Mouse (Mus musculus) cerebellum, adult 11 months (tissue): ENCODE data around the gene Zfp316.
A peak's percentile ranks its signal among the peaks of the same experiment; 100 is the strongest.

Experiments used
- DNase-seq: peaks from one replicate; pipeline ENCODE4 v3.0.0; 2022

Zfp316 gene

GRCm38 (mm10) chr5:143269363-143270150, at the start of gene Zfp316:
TSS of gene Zfp316 (minus strand) at chr5:143270022.
- peak; percentile 75 for DNase-seq

DNA sequence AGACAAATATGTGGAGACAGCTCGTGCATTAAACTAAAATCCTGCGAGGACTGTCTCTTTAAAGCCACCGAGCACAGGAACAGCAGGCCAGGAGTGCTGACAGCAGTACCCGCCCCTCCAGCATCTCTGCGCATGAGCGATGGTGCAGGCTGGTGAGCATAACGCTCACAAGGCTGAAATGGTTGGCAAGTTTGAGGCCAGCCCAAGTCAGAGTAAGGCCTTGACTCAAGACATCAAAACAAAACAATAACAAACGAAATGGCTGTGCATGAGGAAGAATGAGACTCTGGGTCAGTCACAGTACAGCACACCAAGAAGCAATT, 47.4 kb upstream of the Zfp316 start:
- no peak for DNase-seq

GRCm38 (mm10) chr5:143316605-143317287, 46.9 kb upstream of the Zfp316 start:
- DNase-seq = peak; percentile 30

DNA sequence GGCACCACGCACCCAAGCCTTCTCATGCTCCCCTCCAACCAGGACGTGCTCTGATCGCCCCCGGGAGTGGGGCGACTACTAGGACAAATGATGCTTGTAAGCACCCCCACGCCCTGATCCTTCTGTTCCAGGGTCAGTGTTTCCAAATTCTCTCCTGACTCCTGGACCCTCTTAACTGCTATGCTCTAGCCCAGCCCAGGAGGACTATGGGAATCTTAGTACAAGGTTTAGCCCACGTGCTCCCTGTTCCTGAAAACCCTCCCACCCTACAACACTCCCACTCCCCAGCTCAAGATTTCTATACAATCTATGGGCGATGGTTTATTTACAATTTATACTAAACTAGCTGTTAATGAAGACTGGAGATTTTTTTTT, 45.7 kb upstream of the Zfp316 start:
- no peak for DNase-seq

GRCm38 (mm10) chr5:143314730-143315513, 45.1 kb upstream of the Zfp316 start, which contains the start of gene E130309D02Rik:
TSS of gene E130309D02Rik (minus strand) at chr5:143315360.
- DNase-seq = peak; percentile 88

DNA sequence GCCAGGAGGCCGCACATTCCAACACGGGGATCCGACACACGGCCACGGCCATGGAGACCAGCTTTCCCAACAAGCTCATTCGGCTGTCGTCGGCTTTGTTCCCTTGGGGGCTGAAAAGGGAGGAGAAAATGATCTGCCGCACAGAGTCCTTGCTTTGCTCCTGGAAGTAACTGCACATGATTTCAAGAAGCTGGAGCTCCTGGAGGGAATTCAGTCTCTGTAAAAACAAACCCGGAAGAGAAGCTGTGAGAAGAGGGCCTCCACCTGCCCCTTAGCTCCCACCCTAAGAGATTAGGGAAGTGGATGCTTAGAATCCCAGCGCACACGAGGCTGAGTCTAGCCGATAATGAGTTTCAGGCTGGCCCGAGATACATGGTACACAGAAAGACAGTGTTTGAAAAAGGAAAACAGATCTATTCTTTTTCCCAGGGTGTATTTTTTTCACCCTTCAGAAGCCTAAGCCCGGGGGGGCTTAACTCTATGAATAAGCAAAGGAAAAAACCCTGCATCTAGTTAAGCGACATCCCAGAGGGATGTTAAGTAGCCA, 44.4 kb upstream of the Zfp316 start:
- no peak for DNase-seq

GRCm38 (mm10) chr5:143311886-143312285, 42.1 kb upstream of the Zfp316 start:
- peak; percentile 77 for DNase-seq

- DNase-seq = no peak
These were observed 40.1 kb upstream of the Zfp316 start for GRCm38 (mm10) chr5:143309916-143310315.

DNA sequence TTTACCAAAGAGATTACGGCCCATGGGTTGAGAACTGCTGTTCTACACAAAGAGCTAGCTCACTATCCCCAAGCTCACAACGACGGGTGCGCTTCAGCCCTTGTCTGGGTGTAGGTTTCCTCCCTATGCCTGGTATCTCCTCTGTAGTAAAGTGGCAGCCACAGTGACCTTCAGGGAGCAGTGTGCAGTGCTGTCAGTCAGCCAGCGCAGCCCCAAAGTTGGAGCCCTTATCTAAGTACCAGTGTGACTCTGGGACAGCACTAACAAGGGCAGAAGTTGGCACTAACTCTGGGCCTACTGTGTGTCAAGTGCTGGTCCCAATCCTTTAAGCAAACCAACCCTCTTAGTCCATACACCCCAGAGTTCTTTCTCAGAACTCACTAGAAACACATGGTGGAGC, 39.0 kb upstream of the Zfp316 start:
- no peak for DNase-seq

- DNase-seq = no peak
These were observed 34.4 kb upstream of the Zfp316 start for GRCm38 (mm10) chr5:143304251-143304650.

GRCm38 (mm10) chr5:143301296-143301695, 31.5 kb upstream of the Zfp316 start:
- DNase-seq = no peak

- DNase-seq = peak; percentile 42
These were observed 29.9 kb upstream of the Zfp316 start for GRCm38 (mm10) chr5:143299686-143300085.

GRCm38 (mm10) chr5:143298391-143298790, 28.6 kb upstream of the Zfp316 start:
- no peak for DNase-seq

DNA sequence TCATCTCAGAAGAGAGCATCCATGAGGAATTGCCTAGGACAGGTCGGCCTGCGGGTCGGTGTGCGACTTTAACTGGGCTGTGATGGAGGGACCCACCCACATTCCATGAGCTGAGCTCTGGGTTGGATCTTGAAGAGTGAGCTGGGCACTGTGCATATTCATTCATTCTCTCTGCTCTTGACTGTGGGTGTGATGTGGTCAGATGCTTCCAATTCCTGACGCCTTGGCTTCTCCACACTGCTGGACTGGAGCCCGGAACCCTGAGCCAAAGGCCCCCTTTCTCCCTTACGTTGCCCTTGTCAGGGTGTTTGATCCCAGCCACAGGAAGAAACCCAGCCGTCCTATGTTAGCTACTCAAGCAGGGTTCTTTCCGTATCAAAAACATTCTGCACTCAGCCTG, 28.2 kb upstream of the Zfp316 start:
- no peak for DNase-seq

GRCm38 (mm10) chr5:143295330-143295729, 25.5 kb upstream of the Zfp316 start:
- DNase-seq = no peak

- DNase-seq = no peak
These were observed 25.0 kb upstream of the Zfp316 start for GRCm38 (mm10) chr5:143294862-143295261.

GRCm38 (mm10) chr5:143293404-143293803, 23.6 kb upstream of the Zfp316 start, which contains the start of gene Zfp853:
TSS of gene Zfp853 (minus strand) at chr5:143293623.
- no peak for DNase-seq

DNA sequence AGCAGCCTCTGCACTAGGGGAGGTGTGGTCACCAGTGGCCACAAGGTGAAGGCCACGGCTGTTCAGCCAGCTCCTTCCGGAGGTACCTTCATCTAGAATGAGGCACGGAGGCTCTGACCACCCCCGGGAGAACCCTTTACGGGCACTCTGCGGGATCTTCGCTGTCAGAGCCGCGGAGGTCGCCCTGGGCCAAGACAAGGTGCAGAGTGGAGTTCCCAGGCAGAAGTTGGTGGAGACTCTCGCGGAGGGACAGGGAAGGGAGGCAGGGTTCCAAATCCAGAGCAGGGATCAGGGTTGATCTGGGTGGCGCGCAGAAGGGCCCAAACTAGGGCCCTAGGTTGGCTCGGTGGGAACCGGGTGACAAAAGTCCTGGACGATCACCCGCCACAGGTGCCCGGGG, 23.1 kb upstream of the Zfp316 start:
- no peak for DNase-seq

DNA sequence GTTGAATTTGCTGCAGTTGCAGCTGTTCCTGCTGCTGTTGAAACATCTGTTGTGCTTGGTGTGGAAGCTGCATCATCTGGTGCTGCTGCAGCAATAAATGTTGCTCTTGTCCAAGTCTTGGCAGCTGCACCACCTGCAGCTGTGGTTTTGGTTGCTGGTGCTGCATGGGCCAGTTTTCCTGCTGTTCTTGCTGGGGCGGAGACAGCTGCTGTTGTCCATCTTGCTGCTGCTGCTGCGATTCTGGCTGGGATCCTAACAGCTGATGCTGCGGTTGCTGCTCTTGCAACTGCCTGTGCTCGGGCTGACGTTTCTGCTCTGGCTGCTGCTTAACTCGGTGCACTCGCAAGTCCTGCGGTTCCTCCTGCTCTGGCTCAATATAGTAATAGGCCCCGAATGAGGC, 19.5 kb upstream of the Zfp316 start:
- no peak for DNase-seq

DNA sequence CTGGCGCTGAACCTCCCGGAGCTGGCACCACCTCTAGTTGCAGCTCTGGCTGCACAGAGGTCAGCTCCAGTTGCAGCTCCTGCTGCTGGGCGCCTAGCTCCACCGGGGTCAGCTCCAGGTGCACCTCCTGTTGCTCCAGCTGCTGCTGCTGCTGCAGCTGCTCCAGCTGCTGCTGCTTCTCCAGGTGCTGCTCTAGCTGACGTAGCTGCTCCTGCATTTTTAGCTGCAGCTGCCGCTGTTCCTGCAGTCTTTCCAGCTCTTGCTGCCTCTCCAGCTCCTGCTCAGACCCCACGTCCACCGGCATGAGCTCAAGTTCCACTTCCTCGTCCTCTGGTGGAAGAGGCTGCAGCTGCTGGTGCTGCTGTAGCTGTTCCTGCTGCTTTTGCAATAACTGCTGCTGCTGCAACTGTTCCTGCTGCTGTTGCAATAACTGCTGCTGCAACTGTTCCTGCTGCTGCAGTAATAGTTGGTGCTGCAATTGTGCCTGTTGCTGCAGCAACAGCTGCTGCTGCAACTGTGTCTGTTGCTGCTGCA, 18.6 kb upstream of the Zfp316 start:
- no peak for DNase-seq

DNA sequence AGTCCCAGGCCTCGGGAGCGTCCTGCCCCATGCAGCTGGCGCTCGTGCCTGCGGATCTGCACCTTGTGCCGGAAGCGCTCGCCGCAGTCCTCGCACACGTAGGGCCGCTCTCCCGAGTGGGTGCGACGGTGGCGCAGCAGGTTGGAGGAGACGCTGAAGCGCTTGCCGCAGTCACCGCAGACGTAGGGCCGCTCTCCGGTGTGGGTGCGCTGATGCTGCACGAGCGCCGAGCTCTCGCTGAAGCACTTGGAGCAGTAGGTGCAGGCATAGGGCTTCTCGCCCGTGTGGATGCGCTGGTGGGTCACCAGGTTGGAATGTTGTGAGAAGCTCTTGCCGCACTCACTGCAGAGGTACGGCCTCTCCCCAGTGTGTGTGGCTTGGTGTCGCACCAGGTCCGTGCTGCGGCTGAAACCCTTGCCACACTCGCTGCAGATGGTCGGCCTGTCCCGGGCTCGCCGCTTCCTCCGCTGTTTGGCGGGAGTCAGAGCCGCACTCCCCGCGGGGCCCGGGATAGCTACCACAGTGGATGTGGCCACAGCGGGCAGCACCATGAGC, 18.0 kb upstream of the Zfp316 start:
- DNase-seq = peak; percentile 40

- no peak for DNase-seq
These were observed 14.9 kb upstream of the Zfp316 start for GRCm38 (mm10) chr5:143284762-143285161.

- DNase-seq = no peak
These were observed 9.4 kb upstream of the Zfp316 start for GRCm38 (mm10) chr5:143279247-143279646.
